Mouse (Mus musculus) thymus, postnatal 10 days (tissue): Measurements from ENCODE around the gene Med27.
A peak's percentile ranks its signal among the peaks of the same experiment; 100 is the strongest.

Experiments used
- DNase-seq, 2 experiments: peaks; one replicate each; pipeline ENCODE4 v3.0.0; 2021; ENCODE audit warnings: low spot score in 2 of 2

Med27 gene

DNA sequence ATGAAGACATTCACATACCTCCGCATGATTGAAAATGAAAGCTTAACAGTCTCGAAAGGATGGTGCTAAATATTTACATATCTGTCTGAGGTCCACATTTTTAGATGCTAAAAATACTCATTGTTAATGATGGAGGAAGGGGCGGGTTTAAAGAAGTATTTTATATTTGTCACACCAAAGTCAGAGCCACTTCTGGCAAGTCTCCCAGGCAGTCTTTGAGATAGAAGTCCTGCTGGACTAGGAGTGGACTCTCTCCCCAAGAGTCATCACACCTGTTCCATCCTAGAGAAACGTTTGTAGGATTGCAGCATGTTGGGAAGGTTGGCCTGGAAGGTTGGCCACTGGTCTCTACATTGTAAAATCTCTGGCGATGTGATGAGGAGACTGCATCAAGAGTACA lies 90.5 kb downstream of the Med27 start:
- DNase-seq = no peak

- no peak for DNase-seq
Measured at GRCm38 (mm10) chr2:29437861-29438529, 91.4 kb downstream of the Med27 start.

DNA sequence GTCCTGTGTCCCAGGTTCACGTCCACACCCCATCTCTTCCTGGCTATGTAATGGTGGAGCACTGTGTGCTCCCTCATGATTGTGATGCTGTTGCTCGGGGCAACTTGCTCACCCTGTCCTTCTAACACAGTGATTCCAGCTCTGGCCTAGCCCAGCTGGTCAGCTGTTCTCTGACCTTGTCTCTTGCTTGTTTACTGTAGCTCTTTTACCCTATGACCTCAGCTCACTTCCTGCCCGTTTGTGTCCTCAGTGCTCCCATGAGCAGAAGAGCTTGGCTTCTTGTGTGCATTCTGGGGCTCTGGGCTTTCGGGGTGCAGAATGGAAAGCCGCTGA lies 91.9 kb downstream of the Med27 start:
- no peak for DNase-seq

DNA sequence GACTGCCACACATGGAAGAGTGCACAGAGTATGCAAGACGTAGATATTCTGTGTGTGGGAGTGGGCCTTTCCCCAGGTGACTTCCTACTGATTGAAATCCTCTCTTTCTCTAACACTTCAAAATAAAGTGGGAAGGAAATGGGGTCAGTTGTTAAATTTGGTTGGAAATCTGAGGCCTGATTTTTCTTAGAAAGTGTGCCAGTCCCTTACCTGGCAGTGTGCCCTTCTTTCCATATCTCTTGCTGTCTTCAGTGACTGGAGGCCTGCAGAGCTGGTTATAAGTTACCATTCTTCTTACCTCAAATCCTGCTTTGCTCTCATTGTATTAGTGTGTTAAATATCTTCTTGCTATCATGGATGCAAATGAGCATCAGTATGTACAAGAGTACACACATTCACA lies 92.4 kb downstream of the Med27 start:
- DNase-seq = no peak

DNA sequence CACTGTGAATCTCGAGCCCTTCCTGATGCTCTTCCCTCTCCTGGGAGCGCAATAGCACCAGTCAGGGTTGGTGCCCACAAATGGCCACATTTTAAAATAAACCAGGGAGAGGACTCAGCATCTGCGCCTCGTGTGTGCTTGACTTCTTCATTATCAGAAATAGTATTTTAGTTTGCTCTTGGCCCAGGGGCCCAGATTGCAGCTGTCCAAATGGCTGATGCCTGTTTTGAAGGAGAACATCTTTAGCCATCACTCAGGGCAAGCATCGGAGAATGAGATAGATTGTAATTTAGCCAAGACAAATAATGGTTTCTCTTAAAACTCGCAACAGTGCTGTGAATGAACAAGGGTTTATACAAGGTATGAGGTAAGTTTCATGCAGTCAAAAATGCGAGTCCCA lies 92.8 kb downstream of the Med27 start:
- DNase-seq = no peak

- DNase-seq = no peak
Measured at GRCm38 (mm10) chr2:29439857-29440502, 93.4 kb downstream of the Med27 start.

GRCm38 (mm10) chr2:29442275-29442674 lies 95.7 kb downstream of the Med27 start:
- DNase-seq = no peak

DNA sequence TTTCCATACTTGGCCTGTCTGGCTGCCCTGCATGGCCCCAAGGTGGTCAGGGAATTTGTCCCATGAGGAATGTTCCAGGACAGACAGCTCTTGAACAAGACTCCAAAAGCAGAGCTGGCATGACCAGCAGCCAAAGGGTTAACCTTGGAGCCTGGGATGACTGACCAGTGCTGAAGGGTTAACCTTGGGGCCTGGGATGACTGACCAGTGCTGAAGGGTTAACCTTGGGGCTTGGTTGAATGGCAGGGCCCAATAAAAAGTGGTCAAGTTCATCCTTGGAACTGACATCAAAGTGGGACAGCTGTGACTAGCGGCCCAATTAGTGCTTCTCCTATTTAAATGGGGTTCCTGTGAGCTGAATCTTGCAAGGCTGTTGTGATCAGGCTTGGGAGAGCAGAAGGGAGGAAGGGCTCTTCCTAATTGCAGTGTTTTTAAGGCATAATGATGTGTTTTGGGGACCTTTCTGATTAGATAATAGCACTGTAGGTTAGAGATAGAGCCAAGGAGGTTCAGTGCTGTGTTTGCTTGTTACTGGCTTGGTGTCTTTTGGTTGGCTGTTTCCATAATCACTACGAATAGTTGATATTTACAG lies 97.1 kb downstream of the Med27 start:
- DNase-seq = no peak

- DNase-seq = no peak
Measured at GRCm38 (mm10) chr2:29448476-29449002, 101.9 kb downstream of the Med27 start.

DNA sequence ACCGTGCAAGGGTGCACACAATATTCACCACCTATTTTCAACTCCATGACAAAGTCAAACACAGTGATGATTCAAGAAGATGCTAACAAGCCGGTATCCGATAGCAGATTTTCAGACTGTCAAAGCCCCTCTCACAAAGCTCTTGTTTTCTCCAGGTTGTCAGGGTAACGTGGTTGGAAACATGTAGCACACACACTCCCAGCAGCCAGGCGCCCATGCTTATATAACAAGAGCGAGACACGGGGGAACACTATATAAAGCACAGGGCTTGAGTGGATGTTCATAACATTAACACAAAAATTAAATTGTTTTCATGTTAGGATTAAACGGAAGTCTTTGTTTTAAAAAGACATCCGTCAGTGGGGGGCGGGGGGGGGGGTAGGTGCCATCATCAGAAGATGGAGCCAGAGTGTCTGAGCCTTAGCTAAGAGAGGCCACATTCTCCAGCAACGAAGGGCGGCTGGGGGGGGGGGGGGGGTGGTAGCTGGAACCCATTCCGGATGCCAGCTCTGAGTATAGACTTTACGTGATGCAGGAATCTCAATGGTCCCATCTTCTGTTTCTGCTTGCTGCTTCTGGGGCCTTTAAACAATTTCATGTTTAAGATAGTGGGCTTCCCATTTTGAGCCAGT lies 104.9 kb downstream of the Med27 start:
- no peak for DNase-seq

DNA sequence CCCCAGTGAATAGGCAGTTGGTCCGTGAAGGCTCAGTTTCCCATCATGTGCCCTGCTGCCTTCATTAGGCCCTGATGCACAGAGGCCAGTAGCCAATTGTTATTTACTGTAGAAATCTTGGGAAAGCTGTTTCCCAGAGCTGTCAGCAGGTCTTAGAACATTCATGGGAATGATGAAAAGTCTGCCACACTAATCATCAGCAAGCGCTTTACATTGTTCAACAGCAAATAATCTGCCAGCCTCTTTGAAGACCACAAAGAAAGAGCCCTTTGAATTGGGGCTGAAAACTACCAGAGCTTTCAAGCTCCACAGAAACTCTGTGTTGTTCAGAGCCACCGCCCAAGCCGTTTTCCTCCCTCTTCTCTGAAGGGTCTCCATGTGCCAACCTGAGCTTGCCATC lies 106.8 kb downstream of the Med27 start:
- DNase-seq = no peak

DNA sequence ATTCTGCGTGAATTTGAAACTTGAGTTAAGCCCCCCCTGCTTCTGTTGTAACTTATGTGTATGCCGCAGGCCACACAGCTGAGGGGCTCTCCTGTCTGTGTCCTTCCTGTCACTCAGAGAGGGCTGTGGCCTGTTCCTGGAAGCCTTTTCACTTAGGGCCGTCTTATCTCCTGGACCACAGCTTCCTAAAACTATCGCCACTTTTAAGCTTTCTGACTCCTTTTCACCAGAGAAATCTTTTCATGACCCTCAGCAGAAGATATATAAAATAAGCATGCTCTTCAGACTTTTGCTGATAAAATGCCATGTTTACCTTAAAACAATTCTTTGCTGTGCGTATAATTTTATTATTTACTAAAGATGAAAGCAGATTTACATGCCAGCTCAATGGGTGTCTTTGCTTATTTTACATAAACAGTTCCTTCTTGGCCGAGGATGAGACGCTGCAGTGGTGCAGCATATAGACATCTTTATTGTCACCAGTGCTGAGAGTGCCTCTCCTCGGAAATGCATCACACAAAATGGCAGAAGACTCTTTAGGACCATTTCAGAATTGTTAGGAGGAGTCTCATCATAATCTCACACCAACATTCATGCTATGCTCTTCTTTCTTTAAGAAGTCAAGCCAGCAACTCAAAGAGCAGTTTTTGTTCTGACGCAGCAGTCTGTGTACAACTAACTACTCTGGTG lies 110.2 kb downstream of the Med27 start:
- DNase-seq = no peak

- DNase-seq = peak; percentile 4 to 15
Measured at GRCm38 (mm10) chr2:29457677-29458076, 111.1 kb downstream of the Med27 start.

DNA sequence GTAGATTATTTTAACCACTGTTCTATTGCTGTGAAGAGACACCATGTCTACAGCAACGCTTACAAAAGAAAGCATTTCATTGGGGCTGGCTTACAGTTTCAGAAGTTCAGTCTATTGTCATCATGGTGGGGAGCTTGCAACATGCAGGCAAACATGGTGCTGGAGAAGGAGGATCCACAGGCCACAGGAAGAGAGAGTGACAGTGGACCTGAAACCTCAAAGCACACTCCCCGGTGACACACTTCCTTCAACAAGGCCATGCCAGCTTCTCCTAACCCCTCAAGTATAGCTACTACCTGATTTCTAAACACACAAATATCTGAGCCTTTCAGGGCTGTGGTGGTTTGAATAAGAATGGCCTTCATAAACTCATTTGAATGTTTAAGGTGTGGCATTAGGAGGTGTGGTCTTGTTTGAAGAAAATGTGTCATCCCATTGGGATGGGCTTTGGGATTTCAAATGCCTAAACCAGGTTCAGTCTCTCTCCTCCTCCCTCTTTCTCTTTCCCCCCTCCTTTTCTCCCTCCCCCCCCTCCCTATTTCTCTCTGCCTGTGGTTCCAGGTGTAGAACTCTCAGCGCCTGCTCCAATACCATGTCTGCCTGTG lies 111.8 kb downstream of the Med27 start:
- DNase-seq = no peak

DNA sequence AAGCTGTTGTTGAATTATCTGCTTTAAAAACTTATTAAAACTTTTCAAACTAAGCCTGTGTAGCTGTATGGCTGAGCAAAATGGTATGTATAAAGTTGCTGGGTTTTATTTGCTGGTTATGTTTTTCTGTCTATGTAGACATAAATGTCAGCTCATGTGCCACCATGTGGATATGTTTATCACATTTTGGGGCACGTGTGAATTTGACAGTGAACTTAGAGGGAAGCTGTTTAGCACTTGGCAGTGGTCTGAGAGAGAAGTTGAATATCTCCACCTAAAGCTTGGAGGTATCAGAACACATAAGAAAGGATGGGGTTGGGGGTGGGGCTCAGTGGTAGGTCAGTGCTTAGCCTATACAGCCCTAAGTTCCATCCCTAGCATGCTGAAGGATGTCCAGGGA lies 113.0 kb downstream of the Med27 start:
- DNase-seq = no peak

GRCm38 (mm10) chr2:29461841-29462240 lies 115.2 kb downstream of the Med27 start:
- DNase-seq = no peak

DNA sequence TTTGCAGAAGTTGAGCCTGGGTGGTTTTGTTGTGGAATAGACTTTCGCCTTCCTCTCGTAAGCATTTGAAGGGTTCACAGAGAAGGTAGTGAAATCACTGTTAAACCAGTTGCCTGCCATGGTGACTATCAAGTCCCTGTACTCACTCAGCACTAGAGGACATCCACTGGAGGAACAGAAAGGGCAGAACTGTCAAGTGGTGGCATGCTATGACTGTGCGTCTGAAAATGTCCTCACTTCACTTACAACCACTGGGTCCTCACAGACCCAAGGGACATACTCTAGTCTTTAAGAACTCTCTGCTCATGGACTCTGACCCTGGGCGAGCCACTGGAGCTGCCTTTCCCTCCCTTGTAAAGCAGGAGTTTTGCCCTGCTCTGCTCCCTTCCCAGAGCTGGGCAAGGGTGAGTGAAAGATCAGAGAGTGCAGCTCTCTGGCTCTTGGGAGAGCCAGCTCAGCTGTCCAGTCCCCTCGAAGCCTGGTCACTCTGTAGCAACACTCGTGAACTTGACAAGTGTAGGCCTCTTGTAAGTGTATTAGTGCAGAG lies 116.5 kb downstream of the Med27 start:
- no peak for DNase-seq

DNA sequence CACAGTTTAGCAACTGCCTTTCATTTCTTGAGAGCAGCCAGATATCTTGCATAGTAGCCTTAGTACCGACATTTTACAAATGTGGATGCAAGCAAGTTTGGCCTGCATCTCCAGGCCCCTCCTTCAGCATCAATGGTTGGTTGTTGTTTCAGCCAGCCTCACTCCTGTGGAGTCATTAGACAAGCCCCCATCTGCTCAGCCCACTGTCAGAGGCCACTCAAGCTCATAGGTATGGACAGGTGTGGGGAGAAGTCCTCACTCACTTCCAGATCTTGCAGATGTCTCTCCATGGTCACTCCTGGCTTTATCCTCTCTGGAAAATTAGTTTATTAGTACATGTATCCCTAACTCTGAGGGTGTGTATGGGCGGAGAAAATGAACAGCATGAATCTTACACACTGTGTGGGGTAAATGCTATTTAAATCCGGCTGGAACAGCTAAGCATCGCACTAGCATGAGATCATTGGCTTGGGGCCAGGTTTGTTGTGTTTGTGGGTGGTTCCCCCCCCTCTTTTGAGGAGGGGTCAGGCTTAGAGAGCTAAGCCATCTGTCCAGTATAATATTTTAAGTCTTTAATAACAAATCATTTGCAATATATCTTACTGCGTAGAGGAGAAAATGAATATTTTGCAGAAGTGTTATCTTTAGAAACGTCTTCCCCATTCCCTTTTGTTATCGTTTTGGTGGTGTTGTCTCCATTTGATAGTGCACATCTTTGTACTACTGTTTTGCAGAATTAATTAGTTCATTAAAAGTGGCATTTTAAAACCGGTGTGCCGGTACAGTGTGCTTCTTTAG lies 118.4 kb downstream of the Med27 start:
- DNase-seq = no peak

DNA sequence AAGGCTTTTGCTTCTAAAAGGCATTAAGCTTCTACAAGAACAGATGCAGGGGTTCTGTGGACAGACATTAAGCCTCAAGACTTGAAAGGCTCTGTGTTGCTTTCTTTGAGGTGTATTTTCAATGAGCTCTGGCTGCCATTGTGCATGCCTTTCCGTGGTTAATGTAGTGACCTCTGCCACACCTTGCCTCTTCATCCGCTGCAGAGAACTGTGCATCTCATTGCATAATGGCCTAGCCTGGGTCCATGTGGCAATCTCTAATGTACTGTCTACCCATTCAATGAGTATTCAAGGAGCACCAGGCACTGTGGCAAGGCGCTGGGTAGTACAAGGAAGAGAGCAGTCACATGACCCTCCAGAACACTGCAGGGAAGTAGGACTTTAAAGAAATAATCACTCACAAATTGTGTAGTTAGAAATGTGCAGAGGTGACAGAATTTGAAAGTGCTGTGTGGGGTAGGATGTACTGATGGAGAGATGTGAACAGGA lies 119.1 kb downstream of the Med27 start:
- no peak for DNase-seq

- DNase-seq = no peak
Measured at GRCm38 (mm10) chr2:29466396-29466795, 119.8 kb downstream of the Med27 start.
